Mouse (Mus musculus) forebrain, postnatal 0 days (tissue): ENCODE results near the gene Asz1. TPM values are rescaled to one million over a fixed set of nuclear protein-coding genes. Genes with fewer than 3 reads are reported as not detected.

Experiments used
- ATAC-seq: fragments of 200-750 bp; cut with Nextera tagmentation; 2 replicates; pipeline ENCODE4 v1.8.0; 2017; ENCODE audit warnings: mild to moderate bottlenecking, moderate library complexity
- DNase-seq: peaks from one replicate; pipeline ENCODE4 v3.0.0-alpha.2; 2015
- H3K27ac ChIP-seq: fragments of 300-500 bp; sonication (generic); 2 replicates; pipeline ENCODE4 v1.5.1; 2014; ENCODE audit warnings: low read depth, mild to moderate bottlenecking, antibody characterized with exemption, low read length, moderate library complexity, mixed read lengths
- H3K27me3 ChIP-seq: fragments of 300-500 bp; sonication (generic); 2 replicates; pipeline ENCODE4 v1.6.1; 2014; ENCODE audit warnings: mild to moderate bottlenecking, low read length, mixed read lengths; ENCODE audit not compliant: insufficient read depth
- H3K36me3 ChIP-seq: fragments of 300-500 bp; sonication (generic); 2 replicates; pipeline ENCODE4 v1.6.1; 2014; ENCODE audit warnings: mild to moderate bottlenecking, moderate library complexity; ENCODE audit not compliant: insufficient read depth
- H3K4me1 ChIP-seq: fragments of 300-500 bp; sonication (generic); 2 replicates; pipeline ENCODE4 v1.6.1; 2014; ENCODE audit warnings: antibody characterized with exemption; ENCODE audit not compliant: insufficient read depth
- H3K4me2 ChIP-seq: fragments of 300-500 bp; sonication (generic); 2 replicates; pipeline ENCODE4 v1.6.1; 2014; ENCODE audit warnings: low read depth, mild to moderate bottlenecking, moderate library complexity
- H3K4me3 ChIP-seq: fragments of 300-500 bp; sonication (generic); 2 replicates; pipeline ENCODE4 v1.5.1; 2014; ENCODE audit warnings: low read depth, low read length, mixed read lengths
- H3K9ac ChIP-seq: fragments of 300-500 bp; sonication (generic); 2 replicates; pipeline ENCODE4 v1.6.1; 2014; ENCODE audit warnings: mild to moderate bottlenecking
- H3K9me3 ChIP-seq: fragments of 300-500 bp; sonication (generic); 2 replicates; pipeline ENCODE4 v1.6.1; 2016; ENCODE audit warnings: low read length
- CTCF ChIP-seq: sonication (generic); IDR thresholded peaks from 2 replicates; pipeline ENCODE4 v1.5.1; 2016; ENCODE audit warnings: antibody characterized with exemption, control low read depth, low read depth
- WGBS: fragments of 180-500 bp; shearing (Covaris S2); extraction: QIAGEN DNeasy Blood & Tissue Kit; methylation state at CpG from one replicate; pipeline ENCODE4 v1.1.7; 2014; 5-methylcytosine and 5-hydroxymethylcytosine counted together
- polyA plus RNA-seq: library from polyadenylated mRNA; unstranded; fragments of >200 nt; fragmentation: Nextera tagmentation; extraction: Ambion mirVana; gene quantifications from 2 replicates; pipeline ENCODE4 v1.2.1, GENCODE M21; 2015
- total RNA-seq: library from RNA; depleted of rRNA; stranded (reverse); fragments of >200 nt; gene quantifications from 2 replicates; pipeline ENCODE4 v1.2.3, GENCODE M21; 2014; rRNA removed

Gene Asz1
- total and polyA plus RNA-seq, 2 experiments from 2014 or later = not detected

DNA sequence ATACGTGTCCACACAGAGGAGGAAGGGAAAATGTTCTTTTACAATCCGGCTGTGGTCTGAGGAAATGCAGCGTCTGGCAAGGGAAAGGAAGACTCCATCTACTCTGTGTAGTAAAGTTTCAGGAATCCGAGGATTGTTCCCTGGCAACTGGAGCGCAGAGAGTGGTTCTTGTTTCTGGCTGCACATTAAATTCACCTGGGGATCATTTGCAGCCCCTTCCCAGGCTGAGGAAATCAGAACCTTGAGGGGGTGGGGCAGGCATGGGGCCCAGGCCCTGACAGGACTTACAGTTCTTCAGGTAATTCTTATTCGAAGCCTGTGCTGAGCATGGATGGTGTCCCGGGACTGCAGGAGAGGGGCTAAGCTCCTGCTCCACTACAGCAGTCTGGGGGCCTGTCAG is 95.5 kb downstream of the Asz1 start:
- Histone ChIP-seq H3K36me3 (no peaks in the 10 kb centered on the region), H3K27me3 (no peaks in the 10 kb centered on the region)
- WGBS = 73% methylated on average over 7 of the region's 7 CpGs

DNA sequence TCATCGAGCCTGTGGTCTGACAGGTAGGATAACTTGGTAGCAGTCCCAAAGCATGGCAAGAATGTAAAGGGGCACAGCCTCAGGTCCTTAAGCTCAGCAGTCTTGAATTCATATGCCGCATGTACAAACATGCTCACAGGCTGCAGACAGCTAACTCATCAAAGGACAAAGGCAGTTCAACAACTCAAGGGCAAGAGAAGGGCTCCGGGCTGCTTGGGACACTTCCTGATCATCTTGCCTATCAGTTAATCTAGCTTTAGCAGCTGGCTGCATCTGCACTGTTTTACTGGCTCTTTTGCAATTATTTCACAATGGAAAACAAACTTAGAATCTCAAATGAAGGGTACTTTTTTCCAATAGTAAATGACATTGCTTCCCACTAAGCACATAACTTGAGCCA is 101.5 kb downstream of the Asz1 start:
- Histone ChIP-seq H3K4me2 (no peak overlapping the region), H3K27ac (no peak overlapping the region), H3K4me1 (no peaks in the 10 kb centered on the region), H3K9ac (no peak overlapping the region), H3K27me3 (no peaks in the 10 kb centered on the region), H3K9me3 (no peaks in the 10 kb centered on the region), H3K36me3 (no peaks in the 10 kb centered on the region), H3K4me3 (no peak overlapping the region)
- 85% methylated on average over 3 of the region's 3 CpGs for WGBS
- no peak for TF ChIP-seq CTCF
- ATAC-seq = no peak
- no peak for DNase-seq

More for the DNA sequence above, 95.5 kb downstream of the Asz1 start:
- H3K27ac ChIP-seq = no peak overlapping the region
- no peak for ATAC-seq
- H3K4me3 ChIP-seq = no peak overlapping the region
- no peaks in the 10 kb centered on the region for H3K4me1 ChIP-seq
- DNase-seq = no peak
- no peak for TF ChIP-seq CTCF
- H3K9ac ChIP-seq = no peak overlapping the region
- no peak overlapping the region for H3K4me2 ChIP-seq
- H3K9me3 ChIP-seq = no peaks in the 10 kb centered on the region

DNA sequence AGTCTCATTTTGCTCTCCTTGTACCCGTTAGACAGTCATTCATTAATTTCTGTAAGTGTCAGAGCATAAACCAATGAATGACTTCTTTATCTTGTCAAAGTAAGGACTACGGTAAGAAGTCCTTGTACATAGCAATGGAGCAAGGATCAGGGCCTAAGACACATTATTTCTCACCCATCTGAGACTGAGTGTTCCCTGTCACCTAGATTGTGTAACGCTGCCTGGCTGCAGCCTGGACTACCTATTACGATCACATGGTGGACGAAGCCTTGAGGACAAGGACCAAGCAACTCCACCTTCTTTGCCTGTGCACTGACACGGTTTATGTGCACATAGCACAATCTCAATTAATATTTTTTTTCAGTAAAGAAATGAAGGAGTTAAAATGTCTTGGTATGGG is 106.8 kb downstream of the Asz1 start:
- H3K9me3 ChIP-seq = no peaks in the 10 kb centered on the region
- no peak for ATAC-seq
- no peak for TF ChIP-seq CTCF

More for the DNA sequence above, 106.8 kb downstream of the Asz1 start:
- H3K36me3 ChIP-seq = no peaks in the 10 kb centered on the region
- DNase-seq = no peak
- H3K27me3 ChIP-seq = no peaks in the 10 kb centered on the region
- no peak overlapping the region for H3K4me3 ChIP-seq
- H3K9ac ChIP-seq = no peak overlapping the region
- H3K27ac ChIP-seq = no peak overlapping the region
- WGBS = 92% methylated on average over 6 of the region's 6 CpGs
- H3K4me1 ChIP-seq = no peaks in the 10 kb centered on the region
- no peak overlapping the region for H3K4me2 ChIP-seq

Other genes starting within 250 kb of the Asz1 start
- 1.6 and 1.8 TPM in 2 replicates for gene Wnt2, start 78.5 kb downstream of the Asz1 start, total RNA-seq
- 0.82 and 1.2 TPM in 2 replicates for gene Wnt2, start 78.5 kb downstream of the Asz1 start, polyA plus RNA-seq
- 0.62 and 1.3 TPM in 2 replicates for gene Cftr, start 61.6 kb upstream of the Asz1 start, total RNA-seq
- gene Cftr, start 61.6 kb upstream of the Asz1 start, polyA plus RNA-seq = 0.06 and 0.17 TPM in 2 replicates